Mouse (Mus musculus) myocyte (in vitro differentiated cells): ENCODE data around the gene Adcy4. TPM values are rescaled to one million over a fixed set of nuclear protein-coding genes. Genes with fewer than 3 reads are reported as not detected.

ENCODE experiments used
- H3K27me3 ChIP-seq: one replicate; pipeline ENCODE4 v1.6.1; 2011; ENCODE audit not compliant: control insufficient read depth, insufficient read depth, insufficient read length
- H3K36me3 ChIP-seq: one replicate; pipeline ENCODE4 v1.6.1; 2011; ENCODE audit not compliant: control insufficient read depth, insufficient read depth
- H3K4me2 ChIP-seq: one replicate; pipeline ENCODE4 v1.6.1; 2011; ENCODE audit warnings: low read depth, control low read depth
- H3K4me3 ChIP-seq: one replicate; pipeline ENCODE4 v1.5.1; 2011; ENCODE audit warnings: mild to moderate bottlenecking, control low read depth, moderate library complexity
- H3K79me2 ChIP-seq: one replicate; pipeline ENCODE4 v1.6.1; 2011; ENCODE audit not compliant: control insufficient read depth, insufficient read depth
- H3ac ChIP-seq: one replicate; pipeline ENCODE4 v1.6.1; 2011; ENCODE audit not compliant: control insufficient read depth, insufficient read length
- CEBPB ChIP-seq: IDR thresholded peaks from 2 replicates; pipeline ENCODE4 v1.6.1; 2011; ENCODE audit warnings: mild to moderate bottlenecking, moderate library complexity; ENCODE audit not compliant: poor library complexity, insufficient read depth, severe bottlenecking
- E2F4 ChIP-seq: IDR thresholded peaks from one replicate; pipeline ENCODE4 v1.6.1; 2011; ENCODE audit warnings: mild to moderate bottlenecking, control low read depth, moderate library complexity; ENCODE audit not compliant: insufficient read depth
- MAX ChIP-seq: IDR thresholded peaks from one replicate; pipeline ENCODE4 v1.6.1; 2011; ENCODE audit warnings: low read depth, mild to moderate bottlenecking, control low read depth
- MYOD1 ChIP-seq, 3 experiments: IDR thresholded peaks; one replicate each; pipeline ENCODE4 v1.6.1; 2011; ENCODE audit warnings: control low read depth in 2 of 3, low read depth in 2 of 3, mild to moderate bottlenecking in 2 of 3, moderate library complexity in 1 of 3; ENCODE audit not compliant: insufficient read length in 2 of 3, control insufficient read depth in 1 of 3
- MYOG ChIP-seq, 3 experiments: IDR thresholded peaks; one replicate each; pipeline ENCODE4 v1.6.1; 2011; ENCODE audit warnings: control low read depth in 2 of 3, low read depth in 2 of 3, mild to moderate bottlenecking in 2 of 3; ENCODE audit not compliant: insufficient read length in 2 of 3, control insufficient read depth in 1 of 3, insufficient read depth in 1 of 3
- POLR2A ChIP-seq: IDR thresholded peaks from one replicate; pipeline ENCODE4 v1.6.1; 2011; ENCODE audit warnings: low read depth, mild to moderate bottlenecking, control low read depth, moderate library complexity; ENCODE audit not compliant: insufficient read length
- POLR2AphosphoS2 ChIP-seq: IDR thresholded peaks from one replicate; pipeline ENCODE4 v1.6.1; 2011; ENCODE audit warnings: low read depth, control low read depth; ENCODE audit not compliant: insufficient read length
- REST ChIP-seq: IDR thresholded peaks from one replicate; pipeline ENCODE4 v1.6.1; 2011; ENCODE audit warnings: mild to moderate bottlenecking, control low read depth, moderate library complexity; ENCODE audit not compliant: insufficient read depth, insufficient read length
- SRF ChIP-seq: IDR thresholded peaks from one replicate; pipeline ENCODE4 v1.6.1; 2011; ENCODE audit warnings: low read depth; ENCODE audit not compliant: control insufficient read depth, insufficient read length
- TCF12 ChIP-seq: IDR thresholded peaks from one replicate; pipeline ENCODE4 v1.6.1; 2011; ENCODE audit warnings: mild to moderate bottlenecking, control low read depth; ENCODE audit not compliant: poor library complexity, insufficient read depth, severe bottlenecking
- TCF3 ChIP-seq: IDR thresholded peaks from one replicate; pipeline ENCODE4 v1.6.1; 2011; ENCODE audit warnings: low read depth, control low read depth; ENCODE audit not compliant: insufficient read length
- USF1 ChIP-seq: IDR thresholded peaks from one replicate; pipeline ENCODE4 v1.6.1; 2011; ENCODE audit warnings: low read depth, mild to moderate bottlenecking, control low read depth, moderate library complexity
- polyA plus RNA-seq: library from polyadenylated mRNA; unstranded; fragments of >200 nt; fragmentation: generic; extraction: Trizol; gene quantifications from one replicate; pipeline ENCODE4 v1.2.1, GENCODE M21; 2012; ENCODE audit warnings: missing spikeins

Gene Adcy4
- polyA plus RNA-seq, 1 experiment, result 0.06 TPM

GRCm38 (mm10) chr14:55730531-55731032 is 53.3 kb downstream of the Adcy4 start:
- no peak for TF ChIP-seq REST
- no peak for TF ChIP-seq E2F4
- no peak for TF ChIP-seq CEBPB
- TF ChIP-seq MYOD1 (IDR thresholded peaks at IDR 0.05; ENCODE audit: control insufficient read depth in 1 of 3, insufficient read length in 2 of 3, low read depth in 2 of 3), result no peak
- TF ChIP-seq TCF12, result no peak
- TF ChIP-seq MAX, result no peak
- no peak for TF ChIP-seq SRF
- TF ChIP-seq MYOG (IDR thresholded peaks at IDR 0.05; ENCODE audit: control insufficient read depth in 1 of 3, insufficient read depth in 1 of 3, insufficient read length in 2 of 3, low read depth in 2 of 3), result no peak
- no peak for TF ChIP-seq USF1
- TF ChIP-seq POLR2AphosphoS2, result no peak
- no peak for TF ChIP-seq POLR2A
- TF ChIP-seq TCF3, result no peak
- no peaks in the 10 kb centered on the region for H3K79me2 ChIP-seq
- H3K4me3 ChIP-seq, result no peak overlapping the region
- H3K36me3 ChIP-seq, result no peaks in the 10 kb centered on the region
- peak overlapping the region; percentile 47 for H3K4me2 ChIP-seq
- no peak overlapping the region for H3ac ChIP-seq
- H3K27me3 ChIP-seq, result no peaks in the 10 kb centered on the region

DNA sequence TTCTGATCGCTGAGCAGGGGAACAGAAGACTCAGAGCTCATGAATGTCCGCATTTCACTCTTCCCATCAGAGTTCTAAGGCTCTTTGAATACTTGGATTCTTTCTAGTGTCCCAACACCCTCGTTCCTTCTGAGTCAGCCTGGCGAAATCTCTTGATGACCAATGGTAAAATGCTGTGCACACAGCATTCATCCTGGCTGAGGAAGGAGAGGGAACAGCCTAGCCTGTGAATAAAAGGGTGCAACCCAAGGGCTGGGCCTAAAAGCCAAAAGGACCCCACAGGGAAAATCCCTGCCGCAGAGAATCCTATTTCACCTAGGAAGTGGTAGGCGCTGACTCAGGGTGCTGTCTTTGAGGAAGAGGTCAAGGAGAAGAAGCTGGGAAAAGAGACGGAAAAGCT is 53.8 kb downstream of the Adcy4 start:
- H3K4me3 ChIP-seq, result no peak overlapping the region
- H3ac ChIP-seq, result no peak overlapping the region
- peak overlapping the region; percentile 47 for H3K4me2 ChIP-seq
- no peaks in the 10 kb centered on the region for H3K79me2 ChIP-seq
- H3K27me3 ChIP-seq, result no peaks in the 10 kb centered on the region
- TF ChIP-seq MYOD1 (IDR thresholded peaks at IDR 0.05; ENCODE audit: control insufficient read depth in 1 of 3, insufficient read length in 2 of 3, low read depth in 2 of 3) (no peak), CEBPB (no peak), SRF (no peak), POLR2AphosphoS2 (no peak), POLR2A (no peak), E2F4 (no peak), TCF3 (no peak), USF1 (no peak), MAX (no peak), MYOG (IDR thresholded peaks at IDR 0.05; ENCODE audit: control insufficient read depth in 1 of 3, insufficient read depth in 1 of 3, insufficient read length in 2 of 3, low read depth in 2 of 3) (no peak), TCF12 (no peak)
- H3K36me3 ChIP-seq, result no peaks in the 10 kb centered on the region

DNA sequence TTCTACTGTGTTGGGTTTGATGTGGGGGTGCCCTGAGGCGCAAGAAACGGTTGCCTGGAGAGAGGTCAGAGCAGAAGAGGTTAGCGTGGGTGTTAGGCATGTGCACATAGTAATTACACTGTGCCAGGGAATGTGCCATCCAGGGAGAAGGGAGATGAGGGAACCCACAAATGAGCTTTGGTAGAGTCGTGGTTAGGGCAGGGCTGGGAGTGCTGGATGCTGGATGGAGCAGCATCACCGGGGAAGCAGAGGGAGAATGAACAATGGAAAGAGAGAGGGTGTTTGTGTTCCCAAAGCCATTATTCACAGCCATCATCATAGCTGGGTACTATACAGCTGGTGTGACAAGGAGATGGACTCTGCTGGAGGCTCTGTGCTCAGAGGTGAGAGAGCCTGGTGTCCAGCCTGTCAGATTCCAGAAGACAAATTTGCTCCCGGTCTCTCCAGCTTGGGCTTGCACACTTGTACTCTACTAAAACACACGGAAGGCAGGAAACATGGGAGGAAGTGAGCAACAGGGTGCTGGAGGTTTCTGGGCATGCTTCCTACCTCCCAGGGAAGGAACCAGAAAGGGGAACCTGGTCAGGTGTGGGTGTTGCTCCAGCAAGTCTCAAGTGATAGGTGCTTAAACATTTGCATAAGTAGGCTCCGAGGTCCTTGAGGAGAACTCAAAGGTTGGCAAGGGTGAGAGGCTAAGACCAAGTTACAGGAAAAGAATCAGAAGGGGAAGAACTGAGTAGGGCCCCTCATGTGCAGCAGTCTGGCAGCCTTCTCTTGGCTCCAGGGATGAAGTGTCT is 55.8 kb downstream of the Adcy4 start:
- no peaks in the 10 kb centered on the region for H3K36me3 ChIP-seq
- H3K79me2 ChIP-seq, result no peaks in the 10 kb centered on the region
- H3K4me2 ChIP-seq, result no peak overlapping the region
- TF ChIP-seq POLR2AphosphoS2 (no peak), POLR2A (no peak), MAX (no peak), USF1 (no peak)
- H3K4me3 ChIP-seq, result no peak overlapping the region
- no peaks in the 10 kb centered on the region for H3K27me3 ChIP-seq
- no peak overlapping the region for H3ac ChIP-seq

- Histone ChIP-seq H3K4me2 (no peak overlapping the region), H3ac (no peak overlapping the region), H3K79me2 (no peaks in the 10 kb centered on the region), H3K36me3 (no peaks in the 10 kb centered on the region), H3K4me3 (no peak overlapping the region), H3K27me3 (no peaks in the 10 kb centered on the region)
- TF ChIP-seq MYOG (IDR thresholded peaks at IDR 0.05; ENCODE audit: control insufficient read depth in 1 of 3, insufficient read depth in 1 of 3, insufficient read length in 2 of 3, low read depth in 2 of 3) (no peak), SRF (no peak), POLR2AphosphoS2 (no peak), MAX (no peak), CEBPB (no peak), REST (no peak), MYOD1 (IDR thresholded peaks at IDR 0.05; ENCODE audit: control insufficient read depth in 1 of 3, insufficient read length in 2 of 3, low read depth in 2 of 3) (no peak), TCF3 (no peak), POLR2A (no peak), USF1 (no peak), TCF12 (no peak), E2F4 (no peak)
Observed at GRCm38 (mm10) chr14:55726261-55726660, 57.6 kb downstream of the Adcy4 start.
